Mouse (Mus musculus) cerebellum, adult 2 months (tissue): Measurements from ENCODE around the gene 0610012G03Rik. TPM values are rescaled to one million over a fixed set of nuclear protein-coding genes. Genes with fewer than 3 reads are reported as not detected.

Experiments used
- DNase-seq, 2 experiments: peaks; one replicate each; pipeline ENCODE4 v3.0.0; 2021
- H3K27ac ChIP-seq: fragments of 200-500 bp; 2 replicates; pipeline ENCODE4 v1.5.1; 2012; ENCODE audit warnings: low read length, control low read depth, inconsistent platforms; ENCODE audit not compliant: insufficient read depth
- H3K27me3 ChIP-seq: fragments of 200-500 bp; 2 replicates; pipeline ENCODE4 v1.6.1; 2012; ENCODE audit warnings: inconsistent platforms, mild to moderate bottlenecking, low read length, moderate library complexity; ENCODE audit not compliant: control insufficient read depth, insufficient read depth
- H3K4me1 ChIP-seq: fragments of 200-500 bp; 2 replicates; pipeline ENCODE4 v1.6.1; 2011; ENCODE audit warnings: low read length; ENCODE audit not compliant: control insufficient read depth, insufficient read depth
- H3K4me3 ChIP-seq: fragments of 200-500 bp; replicated peaks from 2 replicates; pipeline ENCODE3; 2011; ENCODE audit warnings: mild to moderate bottlenecking, low read depth, low read length, control low read depth; ENCODE audit not compliant: insufficient read depth
- CTCF ChIP-seq: fragments of 200-500 bp; IDR thresholded peaks from 2 replicates; pipeline ENCODE4 v1.5.1; 2011; ENCODE audit warnings: low read depth, mild to moderate bottlenecking, control low read depth, low read length, moderate library complexity, borderline replicate concordance; ENCODE audit not compliant: insufficient read depth
- POLR2A ChIP-seq: fragments of 200-500 bp; IDR thresholded peaks from 2 replicates; pipeline ENCODE4 v1.6.1; 2011; ENCODE audit warnings: low read length, control low read depth, borderline replicate concordance; ENCODE audit not compliant: insufficient read depth
- WGBS: fragments of 180-500 bp; shearing (Covaris S2); methylation state at CpG from one replicate; pipeline ENCODE4 v1.1.7; 2018; 5-methylcytosine and 5-hydroxymethylcytosine counted together
- polyA plus RNA-seq: library from polyadenylated mRNA; depleted of rRNA; stranded (reverse); fragments of >200 nt; gene quantifications from 2 replicates; pipeline ENCODE4 v1.2.3, GENCODE M21; 2012; rRNA removed

Gene 0610012G03Rik
- polyA plus RNA-seq, 1 experiment: 66.2 TPM

DNA sequence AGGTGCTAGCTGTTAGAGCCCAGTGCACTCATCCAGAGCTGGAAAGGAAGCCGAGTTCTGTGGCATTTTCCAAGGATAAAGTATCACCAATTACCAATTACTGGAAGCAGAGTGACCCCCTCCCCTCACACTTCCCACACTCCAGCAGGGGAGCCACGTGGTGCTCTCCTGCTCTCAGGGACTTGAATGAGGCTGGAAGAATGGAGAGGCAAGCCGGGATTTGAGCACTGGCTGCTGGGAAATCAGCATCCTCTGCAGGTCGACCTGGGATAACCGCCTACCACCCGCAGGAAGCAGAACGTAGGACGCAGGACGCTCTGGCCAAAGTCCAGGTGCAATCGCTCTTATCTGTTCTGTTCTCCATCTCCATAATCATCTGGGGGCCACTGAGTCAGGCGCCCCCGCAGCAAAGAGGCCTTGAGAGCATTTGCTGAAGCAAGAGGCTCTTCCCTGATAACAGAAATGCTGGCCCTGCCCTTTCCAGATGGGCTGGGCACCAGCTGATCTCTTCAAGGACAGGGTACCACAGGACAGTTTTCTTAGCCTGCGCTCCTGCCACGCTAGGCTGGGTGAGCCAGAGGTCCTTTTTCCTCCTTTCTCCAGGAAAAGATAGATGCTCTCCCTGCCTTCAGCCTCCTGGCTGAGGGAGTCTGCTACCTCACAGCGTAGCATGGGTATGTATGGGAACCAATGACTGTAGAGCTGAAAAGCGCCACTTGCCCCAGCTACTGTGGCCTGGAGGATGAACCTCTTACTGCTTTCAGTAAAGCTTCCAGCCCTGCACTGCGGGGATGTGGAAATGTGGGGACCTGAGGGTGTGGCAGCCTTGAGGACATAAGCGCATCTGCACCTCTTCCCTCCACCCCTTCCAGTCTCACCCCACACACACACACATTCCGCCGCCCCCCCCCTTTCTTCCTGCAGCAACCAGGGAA is 42.1 kb downstream of the 0610012G03Rik start:
- TF ChIP-seq CTCF: no peak
- TF ChIP-seq POLR2A: no peak
- Histone ChIP-seq H3K27ac (no peak overlapping the region), H3K4me1 (peaks cover 3% of the 10 kb centered on the region; the same call in 1 of the 2 replicates), H3K4me3 (no peak overlapping the region), H3K27me3 (no peaks in the 10 kb centered on the region)
- no peak for DNase-seq
- 52% methylated on average over 20 of the region's 20 CpGs for WGBS

GRCm38 (mm10) chr16:31905331-31905730 is 43.0 kb downstream of the 0610012G03Rik start:
- H3K27ac ChIP-seq: no peak overlapping the region
- WGBS: 77% methylated on average over 4 of the region's 4 CpGs
- TF ChIP-seq CTCF: peak; percentile 39
- no peak for TF ChIP-seq POLR2A
- no peak for DNase-seq
- peaks cover 3% of the 10 kb centered on the region; the same call in 1 of the 2 replicates for H3K4me1 ChIP-seq
- H3K4me3 ChIP-seq: no peak overlapping the region
- H3K27me3 ChIP-seq: no peaks in the 10 kb centered on the region

GRCm38 (mm10) chr16:31903239-31903638 is 45.1 kb downstream of the 0610012G03Rik start:
- Histone ChIP-seq H3K27ac (no peak overlapping the region), H3K4me1 (peaks cover 6% of the 10 kb centered on the region), H3K27me3 (no peaks in the 10 kb centered on the region), H3K4me3 (no peak overlapping the region)
- TF ChIP-seq CTCF: no peak
- no peak for TF ChIP-seq POLR2A
- WGBS: 92% methylated on average over 8 of the region's 8 CpGs
- DNase-seq: no peak

DNA sequence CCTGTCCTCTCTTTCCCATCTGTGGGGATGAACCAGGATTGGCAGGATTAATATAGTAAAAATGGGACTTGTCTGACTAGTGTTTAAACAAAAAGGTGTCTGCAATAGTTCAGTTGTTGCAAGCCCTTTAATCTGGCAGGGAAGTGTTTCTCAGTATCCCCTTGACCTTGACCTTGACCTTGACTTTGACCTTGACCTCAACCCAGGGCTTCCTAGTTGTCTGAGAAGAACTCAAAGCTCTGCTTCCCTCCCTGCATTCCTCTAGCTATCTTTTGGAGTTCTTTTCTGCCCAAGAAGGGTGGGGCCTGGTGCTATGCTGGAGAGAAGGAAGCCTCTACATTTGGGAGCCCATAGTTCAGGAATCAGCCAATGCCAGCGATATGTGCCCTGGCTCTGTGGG is 46.4 kb downstream of the 0610012G03Rik start:
- WGBS: 85% methylated on average over 1 of the region's 1 CpGs
- no peak overlapping the region for H3K4me3 ChIP-seq
- no peaks in the 10 kb centered on the region for H3K27me3 ChIP-seq
- no peak for DNase-seq
- H3K27ac ChIP-seq: no peak overlapping the region
- peaks cover 19% of the 10 kb centered on the region for H3K4me1 ChIP-seq
- TF ChIP-seq CTCF (no peak), POLR2A (no peak)

DNA sequence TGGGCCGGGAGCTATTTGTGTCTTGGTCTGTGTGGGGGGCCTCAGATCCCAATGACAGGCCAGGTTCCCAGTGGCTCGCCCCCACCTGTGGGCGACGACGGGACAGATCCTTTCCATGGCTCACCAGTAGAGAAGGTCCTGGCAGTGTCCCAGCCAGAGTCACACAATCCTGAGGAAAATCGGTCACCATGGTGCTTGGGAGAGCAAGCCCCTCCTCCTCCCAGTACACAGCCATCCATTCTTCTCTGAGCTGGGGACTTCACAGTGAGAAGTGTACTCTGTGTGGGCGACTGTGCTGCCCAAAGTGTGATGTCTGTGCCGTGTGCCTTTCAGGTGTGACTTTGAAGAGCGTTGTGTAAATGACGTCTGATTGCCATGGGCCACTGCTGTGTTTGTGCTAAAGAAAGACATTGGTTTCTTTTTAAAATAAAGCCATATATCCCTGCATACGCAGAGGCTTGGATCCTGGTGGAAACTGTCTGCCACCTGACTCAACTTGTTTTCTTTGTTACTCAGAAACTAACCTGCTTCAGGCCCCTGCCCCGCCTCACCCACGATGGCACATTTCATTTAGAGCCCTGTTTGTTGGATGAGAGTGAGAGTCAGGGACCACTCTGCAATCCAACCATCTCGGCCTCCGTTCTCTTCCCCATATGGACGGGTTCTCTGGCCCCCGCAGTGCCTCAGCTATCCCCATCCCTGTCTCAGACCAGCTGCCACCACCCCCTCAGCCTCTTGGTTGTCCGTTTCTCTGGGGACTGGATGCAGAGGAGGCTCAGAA is 49.6 kb downstream of the 0610012G03Rik start:
- no peak overlapping the region for H3K4me3 ChIP-seq
- DNase-seq: no peak
- no peak overlapping the region for H3K27ac ChIP-seq
- TF ChIP-seq POLR2A: no peak
- no peak for TF ChIP-seq CTCF
- no peaks in the 10 kb centered on the region for H3K27me3 ChIP-seq
- peaks cover 18% of the 10 kb centered on the region for H3K4me1 ChIP-seq
- 55% methylated on average over 18 of the region's 18 CpGs for WGBS

Other genes starting within 250 kb of the 0610012G03Rik start
- gene Meltf, start 69.7 kb downstream of the 0610012G03Rik start, polyA plus RNA-seq: 0.75 and 1.1 TPM in 2 replicates
- 33.1 and 34.2 TPM in 2 replicates for gene Pigz, start 14.6 kb downstream of the 0610012G03Rik start, polyA plus RNA-seq
- gene Ncbp2, start within 50 bp of the 0610012G03Rik start, polyA plus RNA-seq: 74.0 and 86.5 TPM in 2 replicates
- 23.5 and 25.0 TPM in 2 replicates for gene Senp5, start 54.8 kb upstream of the 0610012G03Rik start, polyA plus RNA-seq
- gene Pak2, start 130.8 kb upstream of the 0610012G03Rik start, polyA plus RNA-seq: 22.0 and 22.5 TPM in 2 replicates
- gene Pigx, start 151.2 kb upstream of the 0610012G03Rik start, polyA plus RNA-seq: 27.6 and 30.3 TPM in 2 replicates
- 45.4 and 46.9 TPM in 2 replicates for gene Cep19, start 151.3 kb upstream of the 0610012G03Rik start, polyA plus RNA-seq
- gene Nrros, start 217.1 kb upstream of the 0610012G03Rik start, polyA plus RNA-seq: 4.1 and 4.8 TPM in 2 replicates
- not detected in 2 replicates for gene Bex6, start 231.3 kb upstream of the 0610012G03Rik start, polyA plus RNA-seq